In genomic region chr7:65375176-65375575, GRCm38 (mm10) we compare ENCODE assay signal across 10 mouse cellular contexts.
A peak's percentile ranks its signal among the peaks of the same experiment; 100 is the strongest.
DNase-seq lines count a peak whose midpoint lies in the region; ATAC-seq and TF ChIP-seq lines count a peak whose summit lies in the region.
"Had no signal": no experiment of that assay in that cellular context is flagged by ENCODE, and none has a peak within 500 bp of the region (broad histone marks: within the 10 kb centered on the region; RNA-seq: fewer than 3 reads in every experiment).

No protein-coding gene starts in this region.

- no peaks in the 10 kb centered on the region for H3K27me3 ChIP-seq in heart, embryonic 13.5 days (replicated peaks)
- H3K27me3 ChIP-seq in kidney, embryonic 15.5 days: no peaks in the 10 kb centered on the region

- no peak overlapping the region for H3K4me3 ChIP-seq in lung, adult 2 months (replicated peaks; ENCODE audit: extremely low read depth, low read depth, low read length)
- H3K4me3 ChIP-seq in heart, embryonic 13.5 days: no peak overlapping the region
- no peak overlapping the region for H3K4me3 ChIP-seq in kidney, embryonic 15.5 days (replicated peaks)

- H3K9me3 ChIP-seq in heart, embryonic 13.5 days: no peaks in the 10 kb centered on the region
- no peaks in the 10 kb centered on the region for H3K9me3 ChIP-seq in kidney, embryonic 15.5 days (replicated peaks)

- no peak for TF ChIP-seq CTCF in lung, adult 2 months (IDR thresholded peaks at IDR 0.05; ENCODE audit: insufficient read depth, low read length)

- intact Hi-C loops in left cerebral cortex, postnatal 25 days (cut with DNase I): no loop called here

- WGBS in lung, adult 2 months: 28% methylated on average over 8 of the region's 8 CpGs
- WGBS in heart, embryonic 13.5 days: 49% methylated on average over 8 of the region's 8 CpGs
- 62% methylated on average over 8 of the region's 8 CpGs for WGBS in kidney, embryonic 15.5 days

- H3K4me2 ChIP-seq in heart, embryonic 13.5 days: 0 out of 2 replicates have a peak overlapping the region, but pooled peaks have one; percentile 7
- H3K4me2 ChIP-seq in kidney, embryonic 15.5 days: no peak overlapping the region

- H3K9ac ChIP-seq in heart, embryonic 13.5 days: no peak overlapping the region
- H3K9ac ChIP-seq in kidney, embryonic 15.5 days: no peak overlapping the region
- H3K9ac ChIP-seq: forebrain, postnatal 0 days had no signal

- peak overlapping the region; percentile 67 for H3K27ac ChIP-seq in heart, embryonic 13.5 days (replicated peaks)
- peak overlapping the region; percentile 61; the same call in 1 of the 2 replicates for H3K27ac ChIP-seq in kidney, embryonic 15.5 days

- no peaks in the 10 kb centered on the region for H3K36me3 ChIP-seq in heart, embryonic 13.5 days
- H3K36me3 ChIP-seq in kidney, embryonic 15.5 days: no peaks in the 10 kb centered on the region

- H3K4me1 ChIP-seq in lung, adult 2 months (ENCODE audit: control insufficient read depth, insufficient read depth, low read length): peaks cover 19% of the 10 kb centered on the region
- H3K4me1 ChIP-seq in heart, embryonic 13.5 days: peaks cover 30% of the 10 kb centered on the region
- H3K4me1 ChIP-seq in kidney, embryonic 15.5 days: peaks cover 18% of the 10 kb centered on the region

- peak; percentile 64 to 82 for DNase-seq in lung, adult 18-20 months
- DNase-seq in lung, adult 2 months: no peak
- DNase-seq in skeletal muscle tissue, adult 2 months (ENCODE audit: low read depth, low spot score): peak; percentile 38
- DNase-seq in B cell, adult 2 months: no peak
- DNase-seq in right cerebral cortex, postnatal 10 days (ENCODE audit: low spot score in 2 of 2): no peak
- DNase-seq in left cerebral cortex, postnatal 25 days (ENCODE audit: low spot score in 2 of 2): no peak
- DNase-seq: forebrain, postnatal 0 days; layer of hippocampus, adult 9-11 months had no signal

- ATAC-seq in heart, embryonic 13.5 days (ENCODE audit: extremely low read depth, insufficient number of reproducible peaks, low FRiP score, low TSS enrichment): no peak
- no peak for ATAC-seq in kidney, embryonic 15.5 days (replicated peaks; ENCODE audit: low FRiP score)
- ATAC-seq: forebrain, postnatal 0 days had no signal

- TF ChIP-seq POLR2A in lung, adult 2 months (IDR thresholded peaks at IDR 0.05; ENCODE audit: borderline replicate concordance, extremely low read depth, low read depth, low read length): no peak

Comparison
In these comparisons a context has a peak if more than half of its experiments do, and no peak if none do; other contexts are left out.
1. DNase-seq: peak in lung, adult 18-20 months (2 of 2) and skeletal muscle tissue, adult 2 months (single experiment); none in lung, adult 2 months (single experiment), B cell, adult 2 months (0 of 2), right cerebral cortex, postnatal 10 days (0 of 2) and left cerebral cortex, postnatal 25 days (0 of 2).